Mouse (Mus musculus) kidney, adult 2 months (tissue): ENCODE data around the gene Gm12666. TPM values are rescaled to one million over a fixed set of nuclear protein-coding genes. Genes with fewer than 3 reads are reported as not detected.
"Not testable (repeated sequence)": the region's sequence is repeated elsewhere in the genome, so short reads cannot be mapped to it uniquely, and the experiment has no call there.

Source experiments
- DNase-seq: peaks from one replicate; pipeline ENCODE4 v3.0.0; 2021
- H3K27ac ChIP-seq: fragments of 200-500 bp; 2 replicates; pipeline ENCODE4 v1.5.1; 2012; ENCODE audit warnings: low read depth, low read length, control low read depth, inconsistent platforms; ENCODE audit not compliant: insufficient read depth
- H3K27me3 ChIP-seq: fragments of 200-500 bp; replicated peaks from 2 replicates; pipeline ENCODE4 v1.6.1; 2012; ENCODE audit warnings: mild to moderate bottlenecking, moderate library complexity, low read length, inconsistent platforms; ENCODE audit not compliant: control insufficient read depth, insufficient read depth
- H3K36me3 ChIP-seq: fragments of 200-500 bp; 2 replicates; pipeline ENCODE4 v1.6.1; 2012; ENCODE audit warnings: mild to moderate bottlenecking, moderate library complexity, low read length, inconsistent platforms; ENCODE audit not compliant: control insufficient read depth, insufficient read depth
- H3K4me1 ChIP-seq: fragments of 200-500 bp; 2 replicates; pipeline ENCODE4 v1.6.1; 2011; ENCODE audit warnings: low read length; ENCODE audit not compliant: control insufficient read depth, insufficient read depth
- H3K4me3 ChIP-seq: fragments of 200-500 bp; 2 replicates; pipeline ENCODE4 v1.5.1; 2011; ENCODE audit warnings: mild to moderate bottlenecking, low read depth, low read length, control low read depth; ENCODE audit not compliant: insufficient read depth
- CTCF ChIP-seq: fragments of 200-500 bp; conservative IDR thresholded peaks from 2 replicates; pipeline ENCODE4 v1.5.1; 2011; ENCODE audit warnings: low read depth, mild to moderate bottlenecking, control low read depth, low read length, moderate library complexity, mixed read lengths; ENCODE audit not compliant: insufficient read depth, insufficient read length
- POLR2A ChIP-seq: fragments of 200-500 bp; IDR thresholded peaks from one replicate; pipeline ENCODE4 v1.6.1; 2011; ENCODE audit warnings: low read depth, low read length, control low read depth
- WGBS: fragments of 180-500 bp; shearing (Covaris S2); methylation state at CpG from one replicate; pipeline ENCODE4 v1.1.7; 2018; 5-methylcytosine and 5-hydroxymethylcytosine counted together
- polyA plus RNA-seq: library from polyadenylated mRNA; depleted of rRNA; stranded (reverse); fragments of >200 nt; gene quantifications from 2 replicates; pipeline ENCODE4 v1.2.3, GENCODE M21; 2012; rRNA removed

The Gm12666 gene
- not detected in 2 replicates for polyA plus RNA-seq

DNA sequence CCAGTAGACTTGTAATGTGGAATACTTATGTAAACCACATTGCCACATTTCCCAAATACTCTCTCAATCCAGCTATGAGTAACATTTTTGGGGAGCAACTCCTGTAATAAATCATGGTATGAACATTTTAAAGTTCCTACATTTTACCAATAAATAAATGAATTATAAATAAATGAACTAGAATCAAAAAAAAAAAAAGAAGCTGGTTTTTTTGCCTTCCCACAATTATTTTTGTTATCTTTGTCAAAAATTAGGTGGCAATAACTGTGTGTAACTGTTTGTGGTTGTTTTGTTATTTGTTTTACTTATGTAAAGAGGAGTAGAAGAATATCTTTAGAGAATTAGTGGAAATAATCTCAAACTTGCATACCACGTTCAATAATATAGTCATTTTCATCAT is at the start of gene Gm12666:
Gene Gm12666, minus strand, starts transcription at position 101 of the 400 bp plus-strand sequence.
- not testable (repeated sequence) for H3K36me3 ChIP-seq, H3K4me3 ChIP-seq, H3K27ac ChIP-seq, H3K27me3 ChIP-seq, H3K4me1 ChIP-seq, DNase-seq
- 88% methylated on average over 1 of the region's 1 CpGs for WGBS

DNA sequence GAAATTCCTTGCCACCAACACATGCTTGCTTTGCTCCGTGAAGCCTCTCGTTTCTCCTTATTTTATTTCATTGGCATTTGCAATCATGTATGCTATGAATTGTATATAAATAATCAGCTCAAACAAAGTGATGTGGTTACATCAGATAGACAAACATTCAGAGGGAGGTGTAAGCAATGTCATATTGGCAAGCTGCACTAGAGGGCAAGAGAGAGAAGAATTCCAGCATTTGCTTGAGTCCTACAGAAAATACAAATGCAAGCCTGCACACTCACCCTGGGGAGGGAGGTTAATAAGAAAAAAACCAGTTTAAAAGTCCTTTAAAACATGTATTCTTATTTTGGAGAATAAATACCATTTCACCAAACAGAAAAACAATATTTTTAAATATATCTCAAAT is 34.8 kb upstream of the Gm12666 start:
- no peak overlapping the region for H3K27ac ChIP-seq
- no peak for DNase-seq
- no peak overlapping the region for H3K4me3 ChIP-seq
- TF ChIP-seq CTCF (no peak), POLR2A (no peak)
- 79% methylated on average over 2 of the region's 2 CpGs for WGBS
- no peaks in the 10 kb centered on the region for H3K4me1 ChIP-seq
- H3K27me3 ChIP-seq: no peaks in the 10 kb centered on the region
- H3K36me3 ChIP-seq: no peaks in the 10 kb centered on the region

DNA sequence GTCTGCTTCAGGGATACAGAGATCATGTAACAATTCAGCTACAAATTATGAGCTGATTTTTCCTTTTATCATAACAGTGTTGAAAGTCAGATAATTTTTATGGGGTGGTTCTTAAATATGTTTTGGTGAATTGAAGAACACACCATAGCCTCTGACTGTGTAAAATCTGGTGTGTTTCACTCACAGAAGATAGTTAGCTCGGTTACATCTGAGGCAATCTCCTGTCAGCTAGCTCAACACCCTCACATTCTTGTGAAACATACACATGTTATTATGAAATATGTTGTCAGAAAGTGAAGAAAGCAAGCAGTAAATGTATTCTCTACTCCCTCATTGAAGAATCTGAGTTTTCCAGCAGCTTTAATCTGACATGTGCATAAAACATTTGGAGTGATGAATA is 24.7 kb upstream of the Gm12666 start:
- no peaks in the 10 kb centered on the region for H3K36me3 ChIP-seq
- 55% methylated on average over 1 of the region's 1 CpGs for WGBS
- no peak overlapping the region for H3K4me3 ChIP-seq
- no peak overlapping the region for H3K27ac ChIP-seq
- H3K4me1 ChIP-seq: no peaks in the 10 kb centered on the region
- DNase-seq: no peak
- no peaks in the 10 kb centered on the region for H3K27me3 ChIP-seq
- no peak for TF ChIP-seq POLR2A
- no peak for TF ChIP-seq CTCF

DNA sequence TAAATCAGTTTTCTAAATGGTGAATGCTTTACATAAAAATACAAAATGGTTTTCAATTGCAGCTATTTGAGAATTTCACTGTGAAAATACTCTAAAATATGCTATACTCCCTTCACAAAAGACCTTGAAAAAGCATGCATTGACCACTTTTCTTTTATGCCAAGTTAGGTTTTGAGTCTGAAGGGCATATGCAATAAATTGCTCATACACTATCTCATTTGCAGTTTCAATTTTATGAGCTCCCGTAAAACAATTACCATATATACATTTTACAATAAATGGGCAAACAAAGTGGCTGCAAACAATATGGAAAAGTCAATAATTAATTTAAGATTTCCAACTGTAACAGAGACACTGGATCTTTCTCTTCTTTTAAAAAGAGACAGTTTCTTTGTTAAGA is 38.9 kb downstream of the Gm12666 start:
- no peak for DNase-seq
- Histone ChIP-seq H3K4me1 (no peaks in the 10 kb centered on the region), H3K27ac (no peak overlapping the region), H3K4me3 (no peak overlapping the region), H3K36me3 (no peaks in the 10 kb centered on the region), H3K27me3 (no peaks in the 10 kb centered on the region)
- no peak for TF ChIP-seq POLR2A
- TF ChIP-seq CTCF: no peak
- WGBS: 80% methylated on average over 1 of the region's 1 CpGs

DNA sequence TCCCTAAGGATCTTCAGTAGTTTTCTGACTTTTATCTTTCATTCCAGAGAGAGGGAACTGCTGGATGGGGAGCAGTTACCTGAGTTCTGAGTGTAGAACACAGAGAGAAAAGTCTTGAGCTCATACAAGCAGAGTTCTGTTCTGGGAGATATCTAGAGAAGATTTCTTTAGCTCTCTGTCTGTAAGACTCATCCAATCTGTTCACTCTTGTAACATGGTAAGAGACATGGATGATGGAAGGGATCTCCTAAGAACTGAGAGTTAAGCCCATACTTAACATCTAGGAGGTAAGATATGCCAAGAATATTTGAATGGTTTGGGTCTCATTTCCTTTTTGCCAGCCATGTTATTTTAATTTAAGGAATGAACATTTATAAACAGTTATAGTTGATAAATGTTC is 44.4 kb downstream of the Gm12666 start, which contains the start of gene Izumo3:
Gene Izumo3, minus strand, starts transcription at position 101 of the 400 bp plus-strand sequence.
- Histone ChIP-seq H3K4me1 (no peaks in the 10 kb centered on the region), H3K27me3 (no peaks in the 10 kb centered on the region), H3K4me3 (no peak within 1 kb of the TSS), H3K36me3 (no peaks in the 10 kb centered on the region), H3K27ac (no peak within 1 kb of the TSS)
- TF ChIP-seq CTCF (no peak), POLR2A (no peak)
- no peak for DNase-seq

Other genes starting within 250 kb of the Gm12666 start
- not detected in 2 replicates for gene Izumo3, start 44.5 kb downstream of the Gm12666 start, polyA plus RNA-seq